Mouse (Mus musculus): ENCODE measurements around the gene Draxin. TPM values are rescaled to one million over a fixed set of nuclear protein-coding genes. Genes with fewer than 3 reads are reported as not detected.
A peak's percentile ranks its signal among the peaks of the same experiment; 100 is the strongest.
"Not testable (repeated sequence)": the region's sequence is repeated elsewhere in the genome, so short reads cannot be mapped to it uniquely, and the experiment has no call there.

Draxin gene
- total RNA-seq, 2 experiments from 2014 or later: 4.8 to 5.6 TPM

DNA sequence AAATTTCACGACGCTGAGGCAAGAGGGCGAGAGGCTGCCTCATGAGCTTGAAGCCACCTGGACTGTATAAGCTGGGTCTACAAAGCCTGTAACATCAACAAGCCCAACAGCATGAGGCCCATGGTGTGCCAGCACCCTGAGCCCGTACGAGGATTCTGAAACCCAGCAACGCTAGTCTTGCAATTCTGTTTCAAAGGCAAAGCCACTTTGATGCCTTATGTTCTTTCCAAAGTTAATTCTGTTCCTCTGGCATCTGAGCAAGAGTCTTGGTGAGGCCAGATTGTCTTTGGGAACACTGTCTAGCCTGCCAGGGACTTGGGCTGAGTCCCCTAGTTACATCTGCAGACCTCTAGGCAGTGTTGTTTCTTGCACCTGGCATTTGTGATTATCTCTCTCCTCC is 71.5 kb downstream of the Draxin start:
- DNase-seq (ENCODE audit: low spot score in 2 of 2): peak; percentile 55 to 71

DNA sequence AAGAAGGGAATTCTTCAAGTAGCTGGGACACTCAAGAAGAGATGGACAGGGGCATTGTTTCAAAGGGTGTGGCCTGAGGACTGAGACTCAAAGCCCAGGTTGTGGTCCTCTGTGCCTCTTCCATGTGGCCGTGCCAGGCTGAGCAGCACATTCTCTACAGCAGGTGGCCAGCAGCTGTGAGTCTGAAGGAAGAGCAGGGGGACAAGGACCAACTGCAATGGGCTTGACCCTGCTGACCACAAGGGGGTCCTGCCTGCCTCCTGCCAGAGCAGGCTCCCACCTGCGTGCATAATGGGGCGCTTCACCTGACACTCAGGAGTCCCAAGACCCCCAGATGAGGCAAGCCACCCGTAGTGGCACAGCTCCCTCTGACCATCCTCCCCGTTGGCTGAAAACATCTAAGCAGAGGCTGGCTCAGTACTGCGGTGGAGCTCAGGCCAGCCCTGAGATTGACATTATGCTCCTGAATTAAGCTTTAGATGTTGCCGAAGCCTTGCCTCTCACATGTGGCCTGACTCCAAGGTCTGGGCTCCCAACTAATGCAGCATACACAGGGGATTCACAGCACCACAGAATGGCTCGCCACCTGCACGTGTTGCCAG is 72.2 kb downstream of the Draxin start:
- DNase-seq (ENCODE audit: low spot score in 2 of 2): no peak

DNA sequence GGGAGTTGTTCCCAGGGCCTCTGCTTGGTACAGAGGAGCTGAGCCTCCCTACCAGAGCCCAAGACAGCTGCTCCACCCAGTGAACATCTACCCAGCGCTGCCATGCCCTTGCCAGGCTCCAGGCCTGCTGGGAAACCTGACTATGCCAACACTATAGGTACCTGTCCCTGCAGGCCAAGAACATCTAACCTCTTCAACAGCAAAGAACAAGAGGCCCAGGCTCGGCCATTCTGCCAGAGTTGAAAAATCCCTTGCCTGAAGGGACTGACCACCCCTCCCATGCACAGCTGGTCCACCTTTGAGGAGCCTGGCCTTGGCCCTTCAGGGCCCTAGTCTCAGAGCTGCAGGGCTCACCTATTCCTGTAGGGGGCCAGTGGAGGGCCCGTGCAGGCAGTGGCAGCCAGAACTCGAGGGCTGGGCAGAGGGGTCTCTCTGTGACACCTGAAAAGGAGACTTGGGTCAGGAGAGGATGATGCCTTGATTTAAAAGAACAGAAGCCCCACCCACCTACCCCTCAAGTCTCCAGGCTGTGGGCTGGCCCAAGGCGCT is 72.8 kb downstream of the Draxin start:
- no peak for DNase-seq (ENCODE audit: low spot score in 2 of 2)

DNA sequence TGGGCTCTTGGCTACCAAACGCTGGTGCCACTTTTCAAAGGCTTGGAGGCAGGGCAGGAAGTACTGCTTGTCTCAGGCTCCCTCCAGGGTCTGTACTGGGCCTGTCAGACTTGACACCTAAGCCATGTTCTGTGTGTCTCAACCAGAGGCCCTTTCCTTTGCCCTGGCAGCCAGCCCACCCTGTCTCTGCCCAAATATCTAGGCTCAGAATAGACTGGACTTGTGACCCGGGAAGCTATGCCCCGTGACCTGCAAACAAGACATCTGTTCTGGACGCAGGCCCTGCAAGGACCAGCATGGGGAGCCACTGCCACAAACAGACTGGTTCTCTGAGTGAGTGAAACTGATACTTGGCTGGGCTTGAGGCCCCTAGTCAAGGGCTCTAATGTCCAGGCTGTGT is 73.7 kb downstream of the Draxin start:
- DNase-seq (ENCODE audit: low spot score in 2 of 2): no peak

DNA sequence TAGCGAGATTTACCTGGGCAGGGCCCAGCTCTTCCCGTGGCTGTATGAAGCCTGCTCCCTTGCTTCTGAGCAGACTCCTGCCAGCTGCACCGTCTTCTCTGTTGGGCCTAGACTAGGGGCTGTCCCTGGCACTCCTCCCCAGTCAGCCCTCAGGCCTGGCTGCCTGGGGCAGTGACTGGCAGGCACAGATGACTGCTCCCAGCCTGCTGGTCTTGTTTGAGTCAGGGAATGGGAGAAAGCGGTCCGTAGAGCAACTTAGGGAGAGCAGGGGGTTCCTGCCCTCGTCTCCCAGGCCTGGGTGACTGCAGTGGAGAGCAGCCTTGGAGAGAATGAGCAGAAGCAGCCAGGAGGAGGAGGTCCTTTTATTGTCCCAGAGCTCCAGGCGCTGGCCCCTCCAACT is 74.3 kb downstream of the Draxin start:
- no peak for DNase-seq (ENCODE audit: low spot score in 2 of 2)

DNA sequence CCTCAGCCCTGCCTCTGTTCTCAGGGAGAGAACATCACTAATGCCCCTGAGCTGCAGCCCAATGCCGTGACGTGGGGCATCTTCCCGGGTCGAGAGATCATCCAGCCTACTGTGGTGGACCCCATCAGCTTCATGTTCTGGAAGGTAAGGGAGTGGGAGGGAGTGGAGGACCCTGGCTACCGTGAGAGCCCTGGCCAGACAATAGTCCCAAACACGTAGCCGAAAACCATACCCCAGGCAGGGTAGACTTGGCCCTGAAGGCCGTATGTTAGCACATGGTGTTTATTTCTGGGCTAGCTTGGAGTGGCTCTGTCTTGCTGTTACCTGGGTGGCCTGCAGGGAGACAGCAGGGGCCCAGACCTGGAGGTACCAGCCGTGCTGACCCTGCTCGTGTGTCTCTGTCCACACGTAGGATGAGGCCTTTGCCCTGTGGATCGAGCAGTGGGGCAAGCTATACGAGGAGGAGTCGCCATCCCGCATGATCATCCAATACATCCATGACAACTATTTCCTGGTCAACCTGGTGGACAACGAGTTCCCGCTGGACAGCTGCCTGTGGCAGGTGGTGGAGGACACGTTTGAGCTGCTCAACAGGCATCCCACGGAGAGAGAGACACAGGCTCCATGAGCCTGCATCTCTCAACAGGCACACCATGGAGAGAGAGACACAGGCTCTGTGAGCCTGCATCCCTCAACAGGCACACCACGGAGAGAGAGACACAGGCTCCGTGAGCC is 75.4 kb downstream of the Draxin start:
- DNase-seq (ENCODE audit: low spot score in 2 of 2): no peak

DNA sequence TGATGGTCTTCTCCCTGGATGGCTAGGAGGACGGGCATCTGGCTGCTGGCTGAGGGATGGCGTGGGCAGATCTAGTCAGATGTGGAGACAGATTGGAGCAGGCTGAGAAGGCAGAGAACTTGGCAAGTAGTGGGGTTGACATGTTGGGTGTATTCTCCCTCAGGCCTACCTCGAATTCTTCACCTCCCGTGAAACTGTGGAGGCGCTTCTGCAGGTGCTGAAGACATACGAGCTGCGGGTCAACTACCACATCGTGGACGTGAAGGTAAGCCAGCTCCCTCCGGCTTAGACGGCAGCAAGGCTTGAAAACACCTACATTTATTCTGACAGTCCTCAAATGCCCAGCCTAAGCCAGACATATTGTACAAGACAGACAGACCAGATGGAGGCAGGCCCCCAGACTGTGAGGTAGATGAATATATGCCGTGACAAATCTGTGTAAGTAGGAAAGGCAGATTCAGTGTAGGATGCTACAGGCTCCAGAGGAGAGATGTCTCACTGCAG is 77.0 kb downstream of the Draxin start:
- peak; percentile 73 to 79 for DNase-seq (ENCODE audit: low spot score in 2 of 2)

DNA sequence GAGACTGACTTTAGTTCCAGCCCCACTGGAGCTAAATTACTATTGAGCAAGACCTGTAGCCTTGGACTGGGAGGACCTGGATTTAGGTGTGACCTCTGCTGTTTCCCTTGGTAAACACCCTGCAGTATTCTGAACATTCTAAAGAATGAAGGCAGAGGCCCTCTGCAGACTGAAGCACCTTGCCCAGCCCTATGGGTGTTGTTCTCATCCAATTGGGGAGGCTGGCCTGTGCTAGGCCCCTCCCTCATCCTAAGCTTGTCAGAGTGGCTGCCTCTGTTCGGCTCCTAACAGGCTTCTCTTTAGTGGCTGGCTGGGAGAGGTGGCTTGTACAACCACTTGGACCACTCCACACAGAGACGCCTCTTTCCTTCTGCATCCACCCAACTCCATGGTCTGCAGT is 77.5 kb downstream of the Draxin start:
- DNase-seq (ENCODE audit: low spot score in 2 of 2): no peak

DNA sequence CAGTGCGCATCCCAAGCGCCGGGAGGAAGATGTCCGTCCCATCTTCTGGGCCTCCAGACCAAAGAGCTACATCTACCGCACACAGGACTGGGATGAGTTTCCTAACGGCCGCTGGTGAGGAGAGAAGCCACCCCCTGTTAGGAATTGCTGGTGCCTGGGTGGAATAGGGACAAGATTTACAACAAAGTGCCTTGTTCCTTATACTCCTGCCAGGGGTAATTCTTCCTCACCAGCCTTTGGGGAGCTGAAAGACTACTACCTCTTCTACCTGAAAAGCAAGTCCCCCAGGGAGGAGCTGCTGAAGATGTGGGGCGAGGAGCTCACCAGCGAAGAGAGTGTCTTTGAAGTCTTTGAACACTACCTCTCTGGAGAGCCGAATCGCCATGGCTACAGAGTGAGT is 78.6 kb downstream of the Draxin start:
- no peak for DNase-seq (ENCODE audit: low spot score in 2 of 2)

DNA sequence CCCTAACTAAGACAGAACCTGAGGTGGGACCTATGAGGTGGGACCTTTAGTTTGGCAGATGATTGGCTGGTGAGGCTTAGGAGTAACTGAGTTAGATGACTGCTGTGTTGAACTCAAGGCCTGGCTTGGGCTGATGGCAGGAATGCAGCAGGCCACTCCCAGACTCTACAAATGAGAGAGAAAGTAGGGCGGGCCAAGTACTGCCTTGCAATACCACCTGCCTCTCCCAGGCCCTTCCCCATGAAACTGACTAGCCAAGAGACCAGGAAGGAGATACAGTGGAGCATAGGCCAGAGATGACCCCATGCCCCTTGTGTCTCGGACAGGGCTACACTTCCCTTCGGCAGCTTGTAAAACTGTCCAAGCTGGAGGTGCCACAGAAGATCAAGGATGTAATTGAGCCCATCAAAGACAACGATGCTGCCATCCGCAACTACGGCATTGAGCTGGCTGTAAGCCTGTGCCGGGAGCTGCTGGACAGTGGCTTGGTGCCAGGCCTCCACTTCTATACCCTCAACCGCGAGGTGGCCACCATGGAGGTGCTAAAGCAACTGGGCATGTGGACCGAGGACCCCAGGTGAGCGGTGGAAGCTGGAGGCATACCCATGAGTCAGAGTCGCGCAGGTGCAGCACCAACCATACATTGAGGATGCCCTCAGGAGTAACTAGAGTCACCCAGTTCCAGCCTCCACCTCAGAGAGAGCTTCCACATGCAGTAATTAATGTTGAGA is 79.3 kb downstream of the Draxin start:
- DNase-seq (ENCODE audit: low spot score in 2 of 2): no peak

DNA sequence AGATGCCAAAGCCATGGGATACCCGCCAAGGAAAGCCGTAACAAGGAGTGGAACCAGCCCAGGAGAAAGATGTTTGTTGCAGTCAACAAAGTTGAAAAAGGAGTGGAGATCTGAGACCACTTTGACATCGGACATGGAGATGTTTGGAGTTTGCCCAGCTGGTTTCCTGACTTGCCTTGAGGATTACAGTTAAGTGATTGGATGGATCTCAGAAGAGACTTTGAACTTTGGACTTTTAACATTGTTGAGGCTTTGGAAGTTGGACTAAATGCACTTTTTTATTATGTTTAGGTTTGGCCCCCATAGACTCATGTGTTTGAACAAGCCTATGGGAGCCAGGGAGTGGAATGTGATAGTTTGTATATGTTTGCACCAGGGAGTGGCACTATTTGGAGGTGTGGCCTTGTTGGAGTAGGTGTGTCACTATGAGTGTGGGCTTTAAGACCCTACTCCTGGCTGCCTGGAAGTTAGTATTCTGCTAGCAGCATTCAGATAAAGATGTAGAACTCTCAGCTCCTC is 80.0 kb downstream of the Draxin start:
- not testable (repeated sequence) for DNase-seq (ENCODE audit: low spot score in 2 of 2)

Small RNAs within 50 kb of the gene (microRNA-seq; reads per million reads assigned to microRNA genes)
- 0.23 to 0.28 reads per million in 2 experiments for gene Mir7022

Other genes starting within 250 kb of the Draxin start
- gene Mfn2, start 226.0 kb downstream of the Draxin start, total RNA-seq (2021): 100 to 1,000 TPM; 188 to 200 TPM
- 10 to 100 TPM; 26.7 to 28.4 TPM for gene Plod1, start 193.9 kb downstream of the Draxin start, total RNA-seq (2021)
- 10 to 100 TPM; 27.7 to 28.8 TPM for gene 2510039O18Rik, start 189.8 kb downstream of the Draxin start, total RNA-seq (2021)
- not detected for gene Nppb, start 144.9 kb downstream of the Draxin start, total RNA-seq (2021)
- under 1 TPM; 0.45 to 0.92 TPM for gene Nppa, start 130.0 kb downstream of the Draxin start, total RNA-seq (2021)
- gene Clcn6, start 91.9 kb downstream of the Draxin start, total RNA-seq (2021): 10 to 100 TPM; 64.2 to 65.0 TPM
- 10 to 100 TPM; 25.6 to 26.4 TPM for gene Mthfr, start 91.6 kb downstream of the Draxin start, total RNA-seq (2021)
- 1 to 10 TPM; 8.9 to 9.0 TPM for gene Agtrap, start 42.7 kb downstream of the Draxin start, total RNA-seq (2021)
- gene Mad2l2, start 314 bp downstream of the Draxin start, total RNA-seq (2021): 10 to 100 TPM; 19.8 to 22.1 TPM
- gene Fbxo6, start 21.4 kb upstream of the Draxin start, total RNA-seq (2021): 10 to 100 TPM; 24.6 to 27.4 TPM
- gene Fbxo44, start 29.8 kb upstream of the Draxin start, total RNA-seq (2021): 100 to 1,000 TPM in 1 of 2 experiments, 10 to 100 TPM in 1; 98.6 to 111 TPM
- gene Fbxo2, start 29.9 kb upstream of the Draxin start, total RNA-seq (2021): 10 to 100 TPM; 65.2 to 72.1 TPM
- gene Disp3, start 157.3 kb upstream of the Draxin start, total RNA-seq (2021): 10 to 100 TPM; 29.4 to 32.3 TPM